Comparison of ENCODE assay signal across 8 mouse cellular contexts in genomic region chr13:104286336-104286735, GRCm38 (mm10). TPM values are rescaled to one million over a fixed set of nuclear protein-coding genes. Genes with fewer than 3 reads are reported as not detected.
DNase-seq lines count a peak whose midpoint lies in the region; ATAC-seq lines count a peak whose summit lies in the region.

No protein-coding gene starts in this region.

- peak overlapping the region; percentile 61 for H3K9ac ChIP-seq in kidney, embryonic 16.5 days (replicated peaks; ENCODE audit: low read length)
- 0 out of 2 replicates have a peak overlapping the region, but pooled peaks have one; percentile 31 for H3K9ac ChIP-seq in hindbrain, embryonic 11.5 days (ENCODE audit: low read depth, low read length)
- H3K9ac ChIP-seq in midbrain, embryonic 13.5 days (replicated peaks) = peak overlapping the region; percentile 57; the same call in 1 of the 2 replicates

- WGBS in kidney, embryonic 16.5 days = 1% methylated on average over 4 of the region's 4 CpGs
- WGBS in hindbrain, embryonic 11.5 days = 0% methylated on average over 4 of the region's 4 CpGs
- WGBS in midbrain, embryonic 13.5 days = 2% methylated on average over 4 of the region's 4 CpGs

- H3K4me2 ChIP-seq in kidney, embryonic 16.5 days (replicated peaks; ENCODE audit: low read depth, low read length) = peak overlapping the region; percentile 80
- peak overlapping the region; percentile 62 for H3K4me2 ChIP-seq in hindbrain, embryonic 11.5 days (replicated peaks; ENCODE audit: low read depth, low read length)
- H3K4me2 ChIP-seq in midbrain, embryonic 13.5 days (replicated peaks) = peak overlapping the region; percentile 64

- H3K9me3 ChIP-seq in kidney, embryonic 16.5 days (ENCODE audit: low read length) = no peaks in the 10 kb centered on the region
- no peaks in the 10 kb centered on the region for H3K9me3 ChIP-seq in hindbrain, embryonic 11.5 days (ENCODE audit: control insufficient read depth, low read length)
- H3K9me3 ChIP-seq in midbrain, embryonic 13.5 days = no peaks in the 10 kb centered on the region

- peak overlapping the region; percentile 58 for H3K4me3 ChIP-seq in kidney, embryonic 16.5 days (ENCODE audit: low read length)
- H3K4me3 ChIP-seq in hindbrain, embryonic 11.5 days (ENCODE audit: low read depth, low read length) = peak overlapping the region; percentile 39
- peak overlapping the region; percentile 43 for H3K4me3 ChIP-seq in midbrain, embryonic 13.5 days (replicated peaks)

- peaks cover 6% of the 10 kb centered on the region for H3K4me1 ChIP-seq in kidney, embryonic 16.5 days (ENCODE audit: insufficient read depth, low read length)
- no peaks in the 10 kb centered on the region for H3K4me1 ChIP-seq in hindbrain, embryonic 11.5 days (replicated peaks; ENCODE audit: control insufficient read depth, insufficient read depth, low read length)
- H3K4me1 ChIP-seq in midbrain, embryonic 13.5 days (replicated peaks) = peaks cover 31% of the 10 kb centered on the region

- ATAC-seq in kidney, embryonic 16.5 days (ENCODE audit: low FRiP score, low TSS enrichment) = no peak
- ATAC-seq in hindbrain, embryonic 11.5 days (ENCODE audit: low FRiP score) = peak; percentile 49
- ATAC-seq in midbrain, embryonic 13.5 days = 0 out of 2 replicates have a peak, but pooled peaks have one; percentile 1

- H3K36me3 ChIP-seq in kidney, embryonic 16.5 days (ENCODE audit: insufficient read depth, low read length) = no peaks in the 10 kb centered on the region
- no peaks in the 10 kb centered on the region for H3K36me3 ChIP-seq in hindbrain, embryonic 11.5 days (ENCODE audit: control insufficient read depth, insufficient read depth, low read length)
- H3K36me3 ChIP-seq in midbrain, embryonic 13.5 days = no peaks in the 10 kb centered on the region

- H3K27ac ChIP-seq in kidney, embryonic 16.5 days (ENCODE audit: low read length) = peak overlapping the region; percentile 83
- no peak overlapping the region for H3K27ac ChIP-seq in hindbrain, embryonic 11.5 days (ENCODE audit: low read depth, low read length)
- H3K27ac ChIP-seq in midbrain, embryonic 13.5 days = peak overlapping the region; percentile 63; the same call in 1 of the 2 replicates

- H3K27me3 ChIP-seq in kidney, embryonic 16.5 days (ENCODE audit: insufficient read depth, low read length) = no peaks in the 10 kb centered on the region
- no peaks in the 10 kb centered on the region for H3K27me3 ChIP-seq in hindbrain, embryonic 11.5 days (ENCODE audit: control insufficient read depth, insufficient read depth, low read length)
- H3K27me3 ChIP-seq in midbrain, embryonic 13.5 days = no peaks in the 10 kb centered on the region

- no peak for DNase-seq in kidney, adult 8-10 months
- DNase-seq in c-Kit-positive CD71-positive TER-119-positive erythroid progenitor cells, embryonic 14.5 days (ENCODE audit: low spot score) = peak; percentile 22
- peak; percentile 5 for DNase-seq in hindbrain, embryonic 11.5 days (ENCODE audit: low spot score)
- DNase-seq in testis, postnatal 14 days (ENCODE audit: low spot score) = no peak
- DNase-seq in adrenal gland, adult 18-20 months (ENCODE audit: low spot score in 2 of 2) = no peak
- DNase-seq in frontal cortex, postnatal 10 days (ENCODE audit: low spot score in 2 of 2) = no peak

RNA-seq across cellular contexts. Expression of gene Adamts6, which starts 1.3 kb away (rescaled TPM):
- polyA plus RNA-seq in kidney, embryonic 16.5 days (2015; fragmentation: Nextera tagmentation; extraction: Ambion mirVana) = 1.9 and 3.2 TPM in 2 replicates
- 1.6 and 2.5 TPM in 2 replicates for polyA plus RNA-seq in hindbrain, embryonic 11.5 days (2014; fragmentation: Nextera tagmentation; extraction: Ambion mirVana)
- polyA plus RNA-seq in midbrain, embryonic 13.5 days (2015; fragmentation: Nextera tagmentation; extraction: Ambion mirVana) = 1.9 TPM in 2 replicates
- total RNA-seq in adrenal gland, adult 18-20 months (2021) = 1 to 10 TPM; 1.5 to 2.0 TPM

RNA-seq across cellular contexts. Expression of gene Ppwd1, which starts 57.7 kb away (rescaled TPM):
- 16.7 and 17.9 TPM in 2 replicates for polyA plus RNA-seq in kidney, embryonic 16.5 days (2015; fragmentation: Nextera tagmentation; extraction: Ambion mirVana)
- 13.2 and 13.4 TPM in 2 replicates for polyA plus RNA-seq in hindbrain, embryonic 11.5 days (2014; fragmentation: Nextera tagmentation; extraction: Ambion mirVana)
- 9.1 and 10.1 TPM in 2 replicates for polyA plus RNA-seq in midbrain, embryonic 13.5 days (2015; fragmentation: Nextera tagmentation; extraction: Ambion mirVana)
- total RNA-seq in adrenal gland, adult 18-20 months (2021) = 10 to 100 TPM; 13.1 to 13.3 TPM

RNA-seq across cellular contexts. Expression of gene Cenpk, which starts 57.9 kb away (rescaled TPM):
- 58.6 and 62.4 TPM in 2 replicates for polyA plus RNA-seq in kidney, embryonic 16.5 days (2015; fragmentation: Nextera tagmentation; extraction: Ambion mirVana)
- polyA plus RNA-seq in hindbrain, embryonic 11.5 days (2014; fragmentation: Nextera tagmentation; extraction: Ambion mirVana) = 61.6 and 70.2 TPM in 2 replicates
- 28.1 and 36.5 TPM in 2 replicates for polyA plus RNA-seq in midbrain, embryonic 13.5 days (2015; fragmentation: Nextera tagmentation; extraction: Ambion mirVana)
- total RNA-seq in adrenal gland, adult 18-20 months (2021) = 1 to 10 TPM; 1.6 to 1.8 TPM

Comparison
In these comparisons a context has a peak if more than half of its experiments do, and no peak if none do; other contexts are left out.
1. DNase-seq: peak in c-Kit-positive CD71-positive TER-119-positive erythroid progenitor cells, embryonic 14.5 days (single experiment) and hindbrain, embryonic 11.5 days (single experiment); none in kidney, adult 8-10 months (0 of 2), testis, postnatal 14 days (single experiment), adrenal gland, adult 18-20 months (0 of 2) and frontal cortex, postnatal 10 days (0 of 2).
2. Peak in every context shown above with its lines, with median percentiles within 50 percentile points of each other: H3K4me2 ChIP-seq, H3K4me3 ChIP-seq and H3K9ac ChIP-seq.